Mouse (Mus musculus) gastrocnemius, postnatal 4 days (tissue): ENCODE measurements at regions not wholly inside any gene's neighbourhood (a gene's known extent, or its start where the extent isn't known, plus 50 kb on each side); places are given as distances from the start of the nearest gene placed in this dataset.
A peak's percentile ranks its signal among the peaks of the same experiment; 100 is the strongest.

Experiments used
- DNase-seq, 2 experiments: peaks; one replicate each; pipeline ENCODE4 v3.0.0; 2021 to 2022; ENCODE audit warnings: low spot score in 2 of 2, mixed read lengths in 2 of 2

GRCm38 (mm10) chr6:31106856-31107359 lies 148.0 kb upstream of the Klf14 start:
- DNase-seq = no peak

DNA sequence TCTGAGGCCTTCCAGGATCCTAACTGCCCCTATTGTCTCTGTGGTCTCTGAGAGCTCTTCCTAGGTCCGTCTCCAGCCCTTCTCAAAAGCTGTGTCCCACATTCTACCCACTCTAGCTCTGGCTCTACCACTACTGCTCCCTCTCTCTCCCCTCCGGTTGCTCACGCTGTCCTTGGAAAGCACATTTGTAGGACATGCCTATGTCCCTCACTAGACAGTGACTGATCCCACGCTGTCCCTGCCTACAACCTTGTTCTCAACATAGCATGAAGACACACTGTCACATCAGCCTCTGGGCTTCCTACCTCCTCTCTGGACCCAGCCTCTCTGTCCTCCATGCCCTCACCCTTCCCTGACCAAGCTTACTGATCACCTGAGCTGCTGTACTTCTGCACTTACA lies 148.5 kb upstream of the Klf14 start:
- no peak for DNase-seq

GRCm38 (mm10) chr6:31107916-31108685 lies 149.2 kb upstream of the Klf14 start:
- DNase-seq = no peak

- no peak for DNase-seq
Measured at GRCm38 (mm10) chr6:31109604-31110003, 150.7 kb upstream of the Klf14 start.

- DNase-seq = no peak
Measured at GRCm38 (mm10) chr6:31112293-31113077, 153.6 kb upstream of the Klf14 start.

- DNase-seq = no peak
Measured at GRCm38 (mm10) chr6:31113558-31114326, 154.9 kb upstream of the Klf14 start.

- no peak for DNase-seq
Measured at GRCm38 (mm10) chr6:31114336-31115335, 155.8 kb upstream of the Klf14 start.

GRCm38 (mm10) chr6:31115566-31115965 lies 156.7 kb upstream of the Klf14 start:
- no peak for DNase-seq

- DNase-seq = no peak
Measured at GRCm38 (mm10) chr6:31116365-31116764, 157.5 kb upstream of the Klf14 start.

- no peak for DNase-seq
Measured at GRCm38 (mm10) chr6:31117666-31118065, 158.8 kb upstream of the Klf14 start.

GRCm38 (mm10) chr6:31121008-31121407 lies 162.1 kb upstream of the Klf14 start:
- DNase-seq = no peak

DNA sequence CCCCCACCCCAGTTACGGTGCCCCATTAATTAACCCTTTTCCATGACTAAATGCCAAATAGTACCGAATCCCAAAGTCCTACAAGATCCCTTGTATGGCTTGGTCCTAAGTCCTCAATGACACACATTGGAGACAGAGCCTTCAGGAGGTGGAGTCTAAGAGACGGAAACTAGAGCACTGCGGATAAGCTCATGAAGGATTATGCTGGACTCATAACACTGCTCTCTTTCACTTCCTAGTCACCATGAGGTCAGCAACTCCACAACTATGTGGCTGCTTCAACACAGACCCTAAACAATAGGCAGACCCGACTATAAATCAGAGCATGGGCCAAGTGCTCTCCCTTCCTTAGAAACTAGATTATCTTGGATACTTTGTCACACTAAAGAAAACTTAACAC lies 164.0 kb upstream of the Klf14 start:
- no peak for DNase-seq

DNA sequence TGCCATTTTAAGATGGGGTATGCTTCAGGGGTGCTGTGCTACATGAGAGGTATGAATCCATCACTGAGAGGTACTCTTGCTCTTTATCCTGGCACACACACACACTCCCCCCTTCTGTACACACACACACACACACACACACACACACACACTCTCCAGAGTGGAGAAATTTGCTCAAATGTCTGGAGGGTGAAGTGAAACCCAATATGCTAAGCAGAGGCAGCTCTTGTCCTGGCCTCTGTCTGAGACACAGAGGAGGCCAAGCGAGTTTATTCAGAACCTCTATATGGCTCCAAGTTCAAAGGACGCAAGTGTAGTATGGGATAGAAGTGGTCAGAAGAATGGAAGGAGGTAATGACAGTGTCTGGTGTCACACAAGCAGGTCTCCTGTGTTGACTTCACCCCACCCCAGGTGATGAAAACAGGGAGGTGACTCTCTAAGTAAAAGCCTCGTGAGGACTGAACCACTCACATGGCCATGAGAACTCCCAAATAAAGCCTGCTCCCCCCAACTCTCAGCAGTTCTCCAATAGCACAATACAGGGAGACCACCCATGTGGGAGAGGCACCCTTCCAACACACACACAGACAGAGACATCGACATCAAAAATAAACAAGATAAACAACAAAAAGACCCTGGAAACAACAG lies 164.6 kb upstream of the Klf14 start:
- DNase-seq = no peak

GRCm38 (mm10) chr6:31124076-31124475 lies 165.2 kb upstream of the Klf14 start:
- DNase-seq = no peak

- no peak for DNase-seq
Measured at GRCm38 (mm10) chr6:31124872-31125271, 166.0 kb upstream of the Klf14 start.

- DNase-seq = peak in 1 of 2 experiments; percentile 30
Measured at GRCm38 (mm10) chr6:31125328-31126118, 166.6 kb upstream of the Klf14 start.

GRCm38 (mm10) chr6:31126131-31126871 lies 167.4 kb upstream of the Klf14 start:
- DNase-seq = no peak

- DNase-seq = no peak
Measured at GRCm38 (mm10) chr6:31129170-31129569, 170.3 kb upstream of the Klf14 start.
